Mouse (Mus musculus): ENCODE measurements around the gene Foxl1. TPM values are rescaled to one million over a fixed set of nuclear protein-coding genes. Genes with fewer than 3 reads are reported as not detected.

The Foxl1 gene
- polyA plus RNA-seq, 1 experiment, result 1.1 TPM

DNA sequence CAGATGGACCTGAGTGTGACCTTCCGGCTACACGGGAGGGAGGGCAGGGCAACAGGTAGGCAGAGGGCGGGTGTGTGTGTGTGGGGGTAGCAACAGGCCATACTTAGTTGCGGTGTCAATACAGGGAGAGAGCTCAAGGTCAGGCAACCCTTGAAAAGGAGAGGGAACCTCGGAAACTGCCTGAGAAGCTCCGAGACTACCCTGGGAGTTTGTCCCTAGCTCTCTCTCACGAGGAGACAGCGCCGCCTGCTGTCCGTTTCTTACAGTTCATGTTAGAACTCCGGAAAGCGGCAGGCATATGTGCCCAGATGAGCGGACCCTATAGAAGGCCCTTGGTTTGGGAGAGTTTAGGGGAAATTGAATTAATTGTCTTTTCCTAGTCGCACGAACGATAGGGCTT, 35.1 kb upstream of the Foxl1 start:
- TF ChIP-seq POLR2A (IDR thresholded peaks at IDR 0.05; ENCODE audit: low read depth, low read length), result peak; percentile 26; the same call in 1 of the 2 replicates
- TF ChIP-seq CTCF (IDR thresholded peaks at IDR 0.05; ENCODE audit: borderline replicate concordance, insufficient read depth, low read length), result peak; percentile 69; the same call in 1 of the 2 replicates
- Histone ChIP-seq H3K4me1 (ENCODE audit: control insufficient read depth, insufficient read depth, low read length) (no peaks in the 10 kb centered on the region), H3K27ac (ENCODE audit: insufficient read depth, low read length) (no peak overlapping the region), H3K4me3 (ENCODE audit: insufficient read depth, low read length) (no peak overlapping the region)

DNA sequence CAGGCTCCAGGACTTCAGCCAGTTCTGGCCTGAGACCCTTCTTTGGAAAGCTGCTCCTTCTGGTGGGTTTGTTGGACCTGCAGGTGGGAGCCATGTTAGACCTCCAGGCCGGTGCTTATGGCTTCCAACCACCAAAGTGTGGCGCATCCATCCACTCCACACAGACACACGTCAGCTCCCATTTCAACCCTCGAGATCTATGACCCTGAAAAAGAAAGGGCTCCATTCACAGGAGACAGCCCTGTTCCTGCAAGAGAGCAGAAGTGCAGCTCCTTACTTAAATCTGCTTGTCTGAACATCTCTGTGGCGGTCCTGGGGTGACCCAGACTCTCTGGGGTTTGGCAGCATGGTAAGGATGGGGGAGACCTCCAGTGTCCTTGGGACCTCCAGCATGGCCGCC, 34.2 kb upstream of the Foxl1 start:
- TF ChIP-seq CTCF (IDR thresholded peaks at IDR 0.05; ENCODE audit: borderline replicate concordance, insufficient read depth, low read length) (no peak), POLR2A (IDR thresholded peaks at IDR 0.05; ENCODE audit: low read depth, low read length) (no peak; the same call in 1 of the 2 replicates)
- Histone ChIP-seq H3K27ac (ENCODE audit: insufficient read depth, low read length) (no peak overlapping the region), H3K4me3 (ENCODE audit: insufficient read depth, low read length) (no peak overlapping the region), H3K4me1 (ENCODE audit: control insufficient read depth, insufficient read depth, low read length) (no peaks in the 10 kb centered on the region)

DNA sequence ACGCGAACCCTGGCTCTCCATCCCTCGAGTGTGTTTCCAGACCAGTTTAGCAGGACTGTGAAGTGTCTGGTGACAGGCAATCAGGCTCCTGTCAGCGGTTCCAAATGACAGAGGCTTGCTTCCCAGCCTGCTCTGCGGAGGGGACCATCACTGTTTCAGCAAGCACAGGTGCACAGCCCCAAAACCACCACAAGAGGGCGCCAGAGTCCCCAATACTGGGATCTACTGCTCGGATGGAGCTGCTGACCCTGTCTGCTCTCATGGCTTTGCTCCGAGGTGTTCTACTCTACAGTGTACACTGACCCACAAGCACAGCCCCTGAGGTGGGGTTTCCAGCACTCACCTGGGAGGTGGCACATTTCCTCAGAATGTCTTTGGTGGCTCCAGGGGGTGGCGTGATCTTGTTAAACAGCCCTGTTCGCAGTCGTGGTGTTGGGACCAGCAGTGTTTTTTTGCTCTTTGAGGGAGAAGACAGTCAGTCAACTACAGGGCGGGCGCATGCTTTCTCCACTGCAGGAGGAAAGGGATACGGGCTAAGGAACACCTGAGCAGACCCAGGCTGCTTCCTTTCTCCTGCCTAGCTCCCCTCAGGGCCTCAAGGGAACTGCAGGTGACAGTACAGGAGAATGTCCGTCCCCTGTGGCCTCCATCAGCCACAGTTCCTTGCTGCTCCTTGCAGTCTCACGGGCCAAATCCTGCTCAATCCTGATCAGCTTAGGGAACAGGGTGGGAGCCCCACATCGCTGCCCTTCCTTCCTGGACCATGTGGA, 23.5 kb upstream of the Foxl1 start:
- Histone ChIP-seq H3K4me1 (ENCODE audit: control insufficient read depth, insufficient read depth, low read length) (peaks cover 7% of the 10 kb centered on the region), H3K4me3 (ENCODE audit: insufficient read depth, low read length) (no peak overlapping the region), H3K27ac (ENCODE audit: insufficient read depth, low read length) (no peak overlapping the region)
- TF ChIP-seq POLR2A (IDR thresholded peaks at IDR 0.05; ENCODE audit: low read depth, low read length) (no peak), CTCF (IDR thresholded peaks at IDR 0.05; ENCODE audit: borderline replicate concordance, insufficient read depth, low read length) (peak; percentile 86)

DNA sequence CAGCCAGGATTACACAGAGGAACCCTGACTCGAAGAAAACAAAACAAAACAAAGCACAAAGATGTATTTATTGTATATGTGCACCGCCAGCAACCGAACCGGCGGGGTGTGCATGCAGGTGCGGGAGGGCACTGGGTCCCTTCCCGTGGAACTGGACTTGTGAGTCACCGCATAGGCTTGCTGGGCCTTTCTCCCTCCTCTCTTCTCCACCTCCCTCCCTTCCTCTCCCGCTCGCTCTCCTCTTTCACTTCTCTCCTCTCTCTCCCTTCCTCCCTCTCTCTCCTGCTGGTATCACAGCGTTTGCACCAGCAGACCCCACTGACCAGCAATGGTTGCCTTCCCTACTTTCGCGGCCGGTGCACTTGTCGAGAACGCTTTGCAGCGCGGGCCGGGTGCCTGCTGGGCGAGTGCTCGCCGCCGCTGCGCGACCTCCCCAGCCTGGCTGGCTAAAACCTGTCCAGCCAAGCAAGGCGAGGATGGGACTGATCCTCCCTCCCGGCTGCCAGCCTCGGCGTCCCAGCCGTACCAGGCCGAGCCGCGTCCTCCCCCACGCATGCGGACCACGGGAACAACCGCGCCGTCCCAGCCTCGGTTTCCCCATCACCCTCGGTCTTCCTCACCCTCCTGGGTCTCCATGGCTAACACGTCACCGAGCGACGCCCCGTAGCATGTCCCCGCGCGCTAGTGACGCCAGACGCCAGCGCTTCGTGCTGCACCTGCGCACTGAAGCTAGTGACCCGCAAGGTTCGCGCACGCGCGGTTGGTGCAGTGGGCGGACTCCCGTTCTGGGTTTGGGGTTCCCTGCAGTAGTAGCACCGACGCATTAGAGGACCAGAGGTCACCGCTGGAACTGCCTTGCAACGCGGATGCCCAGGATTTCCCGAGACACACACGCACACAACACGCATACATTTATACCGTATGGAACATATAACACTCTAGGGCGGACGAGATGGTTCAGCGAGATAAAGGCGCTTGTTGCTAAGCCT, 19.8 kb upstream of the Foxl1 start, which contains the start of gene Mthfsd:
TSS of gene Mthfsd (minus strand) at position 725 of the 989 bp plus-strand sequence.
- Histone ChIP-seq H3K4me1 (ENCODE audit: control insufficient read depth, insufficient read depth, low read length) (peaks cover 7% of the 10 kb centered on the region), H3K4me3 (ENCODE audit: insufficient read depth, low read length) (peak within 1 kb of the TSS; percentile 95), H3K27ac (ENCODE audit: insufficient read depth, low read length) (peak within 1 kb of the TSS; percentile 63)
- TF ChIP-seq CTCF (IDR thresholded peaks at IDR 0.05; ENCODE audit: borderline replicate concordance, insufficient read depth, low read length), result no peak
- TF ChIP-seq POLR2A (IDR thresholded peaks at IDR 0.05; ENCODE audit: low read depth, low read length), result peak; percentile 99

DNA sequence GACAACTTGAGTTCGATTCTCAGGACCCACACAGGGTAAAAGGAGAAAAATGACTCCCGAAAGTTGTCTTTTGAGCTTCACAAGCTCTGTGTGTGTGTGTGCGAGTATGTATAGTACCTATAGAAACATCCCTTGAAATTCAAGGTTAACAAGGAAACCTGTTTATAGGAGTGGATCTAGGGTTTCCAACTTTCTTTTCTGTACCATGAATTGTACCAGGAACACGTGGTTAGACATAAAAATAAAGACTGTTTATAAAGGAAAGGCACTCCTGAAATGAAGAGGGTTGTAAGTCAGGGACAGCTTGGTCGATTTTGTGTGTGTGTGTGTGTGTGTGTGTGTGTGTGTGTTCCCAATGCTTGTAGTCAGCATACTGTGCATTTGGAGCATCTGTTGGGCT, 19.1 kb upstream of the Foxl1 start:
- H3K4me3 ChIP-seq (ENCODE audit: insufficient read depth, low read length), result peak overlapping the region; percentile 39
- TF ChIP-seq CTCF (IDR thresholded peaks at IDR 0.05; ENCODE audit: borderline replicate concordance, insufficient read depth, low read length) (no peak), POLR2A (IDR thresholded peaks at IDR 0.05; ENCODE audit: low read depth, low read length) (0 out of 2 replicates have a peak, but pooled peaks have one; percentile 22)
- peaks cover 7% of the 10 kb centered on the region for H3K4me1 ChIP-seq (ENCODE audit: control insufficient read depth, insufficient read depth, low read length)
- no peak overlapping the region for H3K27ac ChIP-seq (ENCODE audit: insufficient read depth, low read length)

DNA sequence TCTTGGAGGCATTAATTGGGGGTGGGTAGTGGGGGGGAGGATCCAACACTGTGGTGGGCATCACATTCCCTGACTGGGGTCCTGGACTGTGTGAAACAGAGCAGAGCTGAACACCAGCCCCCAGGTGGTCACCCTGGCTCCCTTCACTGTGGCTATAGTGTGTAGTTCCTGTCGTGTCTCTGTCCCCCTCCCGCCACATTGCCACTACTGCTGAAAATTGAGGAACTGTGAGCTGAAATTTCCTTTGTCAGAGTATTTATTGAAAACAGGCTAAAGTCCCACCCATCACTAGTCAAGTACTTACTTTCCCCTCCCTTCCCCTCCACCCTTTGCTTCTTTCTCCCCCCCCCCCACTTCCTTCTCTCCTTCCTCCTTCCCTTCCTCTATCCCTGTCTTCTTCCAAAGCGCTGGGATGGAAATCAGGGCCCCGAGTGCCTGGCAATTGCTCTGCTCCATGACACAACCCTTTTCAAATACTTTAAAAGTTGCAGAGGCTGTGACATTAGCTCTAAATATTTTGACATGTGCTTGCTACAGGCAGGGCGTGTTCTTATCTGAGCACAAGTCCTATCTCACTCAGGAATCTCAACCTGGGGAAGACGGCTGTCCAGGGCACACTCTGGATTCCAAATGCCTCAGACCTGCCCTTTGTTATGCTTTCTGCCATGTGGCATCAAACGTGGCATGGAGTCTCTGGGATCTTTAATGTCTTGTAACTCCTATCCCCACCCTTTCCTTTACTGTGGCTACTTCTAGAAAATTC, 16.4 kb upstream of the Foxl1 start:
- Histone ChIP-seq H3K4me1 (ENCODE audit: control insufficient read depth, insufficient read depth, low read length) (peaks cover 7% of the 10 kb centered on the region), H3K27ac (ENCODE audit: insufficient read depth, low read length) (no peak overlapping the region), H3K4me3 (ENCODE audit: insufficient read depth, low read length) (no peak overlapping the region)
- TF ChIP-seq CTCF (IDR thresholded peaks at IDR 0.05; ENCODE audit: borderline replicate concordance, insufficient read depth, low read length), result no peak
- TF ChIP-seq POLR2A (IDR thresholded peaks at IDR 0.05; ENCODE audit: low read depth, low read length), result no peak

DNA sequence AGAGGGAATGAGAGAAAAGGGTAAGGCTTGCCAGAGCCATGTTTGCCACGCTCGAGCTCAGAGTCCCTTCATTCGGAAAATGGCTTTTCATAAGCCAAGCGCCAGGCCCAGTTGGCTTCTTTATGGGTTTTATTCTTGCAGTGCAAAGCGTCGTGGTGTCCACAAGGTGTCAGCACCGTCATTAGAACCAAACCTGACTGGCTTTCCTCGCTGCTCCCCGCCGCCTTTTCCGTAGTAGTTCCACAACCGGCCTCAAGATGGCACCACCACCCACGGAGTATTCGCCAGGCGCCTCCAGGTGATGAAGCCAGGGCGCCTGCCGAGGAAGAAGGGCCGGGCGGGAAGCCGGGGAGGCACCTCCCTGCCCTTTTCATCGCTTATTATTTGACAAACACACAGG, 14.5 kb upstream of the Foxl1 start:
- H3K4me3 ChIP-seq (ENCODE audit: insufficient read depth, low read length), result no peak overlapping the region
- H3K4me1 ChIP-seq (ENCODE audit: control insufficient read depth, insufficient read depth, low read length), result no peaks in the 10 kb centered on the region

DNA sequence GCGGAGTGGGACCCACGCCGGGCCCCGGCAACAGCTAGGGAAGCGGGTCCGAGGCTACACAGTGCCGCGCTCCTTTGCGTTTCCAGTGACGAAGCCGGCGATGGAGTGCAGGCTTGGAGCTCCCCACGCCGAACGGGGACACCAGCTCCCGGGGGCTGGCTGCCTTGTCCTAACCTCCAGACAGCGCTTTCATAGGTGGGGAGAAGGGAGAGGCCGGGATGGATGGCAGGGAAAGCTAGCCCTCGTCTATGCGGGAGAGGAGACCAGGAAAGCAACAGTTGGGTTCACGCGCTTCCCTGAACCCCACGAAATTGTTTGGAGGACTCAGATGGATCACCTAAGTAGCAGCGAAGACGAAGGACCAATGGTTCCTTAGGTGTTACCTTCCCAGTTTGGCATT, 12.6 kb upstream of the Foxl1 start:
- H3K27ac ChIP-seq (ENCODE audit: insufficient read depth, low read length), result peak overlapping the region; percentile 44; the same call in 1 of the 2 replicates

More for the DNA sequence above, 14.5 kb upstream of the Foxl1 start:
- TF ChIP-seq POLR2A (IDR thresholded peaks at IDR 0.05; ENCODE audit: low read depth, low read length), result no peak
- TF ChIP-seq CTCF (IDR thresholded peaks at IDR 0.05; ENCODE audit: borderline replicate concordance, insufficient read depth, low read length), result peak; percentile 94
- H3K27ac ChIP-seq (ENCODE audit: insufficient read depth, low read length), result no peak overlapping the region

DNA sequence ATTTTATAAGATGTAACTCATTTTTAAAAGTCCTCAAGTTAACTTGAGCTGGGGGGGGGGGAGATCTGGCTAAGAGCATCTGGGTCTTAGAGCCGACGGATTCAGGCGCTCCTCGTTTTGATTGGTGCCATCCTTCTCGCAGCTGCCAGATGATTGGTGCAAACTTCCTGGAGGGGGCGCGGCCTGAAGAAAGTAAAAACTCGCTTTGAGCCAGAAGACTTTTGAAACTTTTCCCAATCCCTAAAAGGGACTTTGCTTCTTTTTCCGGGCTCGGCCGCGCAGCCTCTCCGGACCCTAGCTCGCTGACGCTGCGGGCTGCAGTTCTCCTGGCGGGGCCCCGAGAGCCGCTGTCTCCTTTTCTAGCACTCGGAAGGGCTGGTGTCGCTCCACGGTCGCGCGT, 11.8 kb upstream of the Foxl1 start, which contains the start of gene Foxc2:
TSS of gene Foxc2 (plus strand) at position 224 of the 400 bp plus-strand sequence.
- Histone ChIP-seq H3K4me3 (ENCODE audit: insufficient read depth, low read length) (peak within 1 kb of the TSS; percentile 83), H3K27ac (ENCODE audit: insufficient read depth, low read length) (peak within 1 kb of the TSS; percentile 91), H3K4me1 (ENCODE audit: control insufficient read depth, insufficient read depth, low read length) (no peaks in the 10 kb centered on the region)
- TF ChIP-seq POLR2A (IDR thresholded peaks at IDR 0.05; ENCODE audit: low read depth, low read length) (peak; percentile 89), CTCF (IDR thresholded peaks at IDR 0.05; ENCODE audit: borderline replicate concordance, insufficient read depth, low read length) (no peak)

More for the DNA sequence above, 12.6 kb upstream of the Foxl1 start:
- TF ChIP-seq POLR2A (IDR thresholded peaks at IDR 0.05; ENCODE audit: low read depth, low read length), result no peak
- TF ChIP-seq CTCF (IDR thresholded peaks at IDR 0.05; ENCODE audit: borderline replicate concordance, insufficient read depth, low read length), result no peak
- H3K4me1 ChIP-seq (ENCODE audit: control insufficient read depth, insufficient read depth, low read length), result no peaks in the 10 kb centered on the region
- H3K4me3 ChIP-seq (ENCODE audit: insufficient read depth, low read length), result peak overlapping the region; percentile 30
